Comparison of ENCODE assay signal across 30 mouse cellular contexts in the genomic region with DNA sequence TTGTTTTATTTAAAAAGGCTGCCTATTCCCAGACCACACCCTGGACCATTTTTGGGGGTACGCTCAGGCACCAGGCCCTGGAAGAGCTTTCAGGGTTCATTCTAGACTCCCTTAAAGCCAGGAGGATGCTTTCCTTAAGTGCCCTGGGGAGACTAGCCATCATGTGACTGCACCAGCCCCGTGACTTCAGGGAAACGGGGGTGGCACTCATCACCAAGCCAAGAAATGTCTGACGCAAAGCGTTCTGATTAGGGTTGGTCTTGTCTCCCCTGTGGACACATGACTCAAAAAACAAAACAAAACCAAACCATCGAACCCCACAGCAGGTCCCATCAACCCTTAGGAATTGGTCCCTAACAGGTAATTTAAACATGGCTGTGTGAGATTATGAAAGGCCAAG. TPM values are rescaled to one million over a fixed set of nuclear protein-coding genes. Genes with fewer than 3 reads are reported as not detected.
DNase-seq lines count a peak whose midpoint lies in the region; ATAC-seq and TF ChIP-seq lines count a peak whose summit lies in the region.
"Had no signal": no experiment of that assay in that cellular context is flagged by ENCODE, and none has a peak within 500 bp of the region (broad histone marks: within the 10 kb centered on the region; RNA-seq: fewer than 3 reads in every experiment).

No protein-coding gene starts in this region.

- no peaks in the 10 kb centered on the region for H3K27me3 ChIP-seq in midbrain, postnatal 0 days (ENCODE audit: insufficient read depth, low read length)
- H3K27me3 ChIP-seq in midbrain, embryonic 14.5 days (ENCODE audit: control insufficient read depth, insufficient read depth, low read length), result no peaks in the 10 kb centered on the region
- H3K27me3 ChIP-seq: embryonic facial prominence, embryonic 12.5 days; hindbrain, embryonic 13.5 days; neural tube, embryonic 13.5 days had no signal

- no peak for TF ChIP-seq CTCF in midbrain, postnatal 0 days (IDR thresholded peaks at IDR 0.05)
- no peak for TF ChIP-seq CTCF in left cerebral cortex, adult 2 months (IDR thresholded peaks at IDR 0.05)

- H3K4me2 ChIP-seq in midbrain, postnatal 0 days (ENCODE audit: low read depth, low read length, poor library complexity, severe bottlenecking), result no peak overlapping the region
- no peak overlapping the region for H3K4me2 ChIP-seq in midbrain, embryonic 14.5 days (ENCODE audit: low read length)
- H3K4me2 ChIP-seq: embryonic facial prominence, embryonic 12.5 days; hindbrain, embryonic 13.5 days; neural tube, embryonic 13.5 days had no signal

- peaks cover 8% of the 10 kb centered on the region for H3K36me3 ChIP-seq in midbrain, postnatal 0 days (ENCODE audit: insufficient read depth, low read length)
- H3K36me3 ChIP-seq in midbrain, embryonic 14.5 days (ENCODE audit: control insufficient read depth, insufficient read depth, low read length), result peaks cover 26% of the 10 kb centered on the region; the same call in 1 of the 2 replicates

- H3K4me3 ChIP-seq in midbrain, postnatal 0 days (ENCODE audit: low read depth, low read length), result no peak overlapping the region
- H3K4me3 ChIP-seq in midbrain, embryonic 14.5 days (replicated peaks; ENCODE audit: low read depth, low read length), result no peak overlapping the region
- no peak overlapping the region for H3K4me3 ChIP-seq in left cerebral cortex, adult 2 months
- H3K4me3 ChIP-seq: embryonic facial prominence, embryonic 12.5 days; erythroblast, embryonic 14.5 days; hindbrain, embryonic 13.5 days; neural tube, embryonic 13.5 days had no signal

- no peak overlapping the region for H3K9ac ChIP-seq in midbrain, postnatal 0 days (replicated peaks; ENCODE audit: low read length, poor library complexity, severe bottlenecking)
- no peak overlapping the region for H3K9ac ChIP-seq in midbrain, embryonic 14.5 days (replicated peaks; ENCODE audit: low read length)
- H3K9ac ChIP-seq: embryonic facial prominence, embryonic 12.5 days; hindbrain, embryonic 13.5 days; liver, embryonic 14.5 days; neural tube, embryonic 13.5 days had no signal

- 0 out of 2 replicates have a peak, but pooled peaks have one; percentile 13 for ATAC-seq in frontal cortex, adult (ENCODE audit: low TSS enrichment)
- ATAC-seq in midbrain, postnatal 0 days (ENCODE audit: low FRiP score), result no peak
- no peak for ATAC-seq in midbrain, embryonic 14.5 days (ENCODE audit: low FRiP score, low TSS enrichment)
- ATAC-seq: forebrain, embryonic 16.5 days had no signal

- H3K4me1 ChIP-seq in midbrain, postnatal 0 days (ENCODE audit: insufficient read depth, low read length), result no peaks in the 10 kb centered on the region
- H3K4me1 ChIP-seq in midbrain, embryonic 14.5 days (ENCODE audit: control insufficient read depth, insufficient read depth, low read length), result peaks cover 4% of the 10 kb centered on the region; the same call in 1 of the 2 replicates

- 0 out of 2 replicates have a peak overlapping the region, but pooled peaks have one; percentile 6 for H3K27ac ChIP-seq in midbrain, postnatal 0 days (ENCODE audit: low read depth, low read length)
- H3K27ac ChIP-seq in midbrain, embryonic 14.5 days (replicated peaks; ENCODE audit: low read depth, low read length), result no peak overlapping the region
- no peak overlapping the region for H3K27ac ChIP-seq in left cerebral cortex, adult 2 months
- H3K27ac ChIP-seq: kidney, postnatal 0 days; liver, embryonic 14.5 days had no signal

- WGBS in midbrain, postnatal 0 days, result 83% methylated on average over 6 of the region's 6 CpGs
- WGBS in midbrain, embryonic 14.5 days, result 86% methylated on average over 6 of the region's 6 CpGs

- intact Hi-C loops in heart, postnatal 14 days (cut with DNase I), result no loop called here
- intact Hi-C loops in left cerebral cortex, adult 2 months (cut with DNase I), result no loop called here

- no peak for DNase-seq in frontal cortex, postnatal 10 days (ENCODE audit: low spot score in 2 of 2)
- peak; percentile 53 for DNase-seq in heart, adult 8-10 months (ENCODE audit: low spot score)
- DNase-seq in heart, postnatal 14 days, result no peak
- no peak for DNase-seq in midbrain, postnatal 0 days (ENCODE audit: low spot score)
- no peak for DNase-seq in midbrain, embryonic 14.5 days
- DNase-seq in left cerebral cortex, adult 2 months (ENCODE audit: extremely low spot score in 1 of 2, low spot score in 2 of 2), result no peak
- DNase-seq: adrenal gland, postnatal 25 days; cerebellum, adult 9-10 months; cerebellum, postnatal 36 days; gastrocnemius, postnatal 14 days; kidney, adult 8-10 months; kidney, postnatal 4 days; layer of hippocampus, adult 9-11 months; liver; lung, adult 2 months; lung, postnatal 10 days; right cerebral cortex, postnatal 4 days had no signal

- H3K9me3 ChIP-seq in midbrain, postnatal 0 days (ENCODE audit: low read length), result no peaks in the 10 kb centered on the region
- H3K9me3 ChIP-seq in midbrain, embryonic 14.5 days (ENCODE audit: control insufficient read depth, low read length), result no peaks in the 10 kb centered on the region
- H3K9me3 ChIP-seq: embryonic facial prominence, embryonic 12.5 days; hindbrain, embryonic 13.5 days; neural tube, embryonic 13.5 days had no signal

RNA-seq across cellular contexts. Expression of a gene that starts 13.4 kb away (rescaled TPM):
- 100 to 1,000 TPM; 113 to 133 (median 117) TPM for total RNA-seq in heart, adult 8-10 months (2022)
- 100 to 1,000 TPM; 101 to 103 TPM for total RNA-seq in heart, postnatal 14 days (2021)
- total RNA-seq in midbrain, postnatal 0 days (2014; rRNA removed), result 40.0 and 41.7 TPM in 2 replicates
- polyA plus RNA-seq in midbrain, postnatal 0 days (2015; fragmentation: Nextera tagmentation; extraction: Ambion mirVana), result 6.7 and 6.9 TPM in 2 replicates
- polyA plus RNA-seq in midbrain, embryonic 14.5 days (2014; fragmentation: Nextera tagmentation; extraction: Ambion mirVana), result 5.1 and 8.4 TPM in 2 replicates
- total RNA-seq in left cerebral cortex, adult 2 months (2021), result 10 to 100 TPM; 90.1 to 94.2 TPM

RNA-seq across cellular contexts. Expression of a gene that starts 27.7 kb away (rescaled TPM):
- total RNA-seq in heart, adult 8-10 months (2022), result 100 to 1,000 TPM; 124 to 157 (median 144) TPM
- 100 to 1,000 TPM; 121 TPM for total RNA-seq in heart, postnatal 14 days (2021)
- total RNA-seq in midbrain, postnatal 0 days (2014; rRNA removed), result 7.4 and 10.6 TPM in 2 replicates
- polyA plus RNA-seq in midbrain, postnatal 0 days (2015; fragmentation: Nextera tagmentation; extraction: Ambion mirVana), result 2.0 and 2.1 TPM in 2 replicates
- 0.11 TPM in 1 of 2 replicates, not detected in the other for polyA plus RNA-seq in midbrain, embryonic 14.5 days (2014; fragmentation: Nextera tagmentation; extraction: Ambion mirVana)
- 1 to 10 TPM; 3.2 TPM for total RNA-seq in left cerebral cortex, adult 2 months (2021)
- total RNA-seq: MEL had no signal
- polyA plus RNA-seq: embryonic facial prominence, embryonic 12.5 days; erythroblast, embryonic 14.5 days; forebrain, embryonic 11.5 days; limb, embryonic 11.5 days had no signal

RNA-seq across cellular contexts. Expression of a gene that starts 32.9 kb away (rescaled TPM):
- 10 to 100 TPM; 15.0 to 19.3 (median 16.5) TPM for total RNA-seq in heart, adult 8-10 months (2022)
- total RNA-seq in heart, postnatal 14 days (2021), result 10 to 100 TPM; 30.1 to 35.4 TPM
- total RNA-seq in midbrain, postnatal 0 days (2014; rRNA removed), result 0.33 and 1.4 TPM in 2 replicates
- 0.68 and 0.85 TPM in 2 replicates for polyA plus RNA-seq in midbrain, postnatal 0 days (2015; fragmentation: Nextera tagmentation; extraction: Ambion mirVana)
- 0.08 and 0.16 TPM in 2 replicates for polyA plus RNA-seq in midbrain, embryonic 14.5 days (2014; fragmentation: Nextera tagmentation; extraction: Ambion mirVana)
- total RNA-seq in left cerebral cortex, adult 2 months (2021), result 1 to 10 TPM in 1 of 2 experiments, under 1 TPM in 1; 0.30 to 1.1 TPM
- total RNA-seq: MEL had no signal

RNA-seq across cellular contexts. Expression of a gene that starts 34.1 kb away (rescaled TPM):
- 1 to 10 TPM in 2 of 4 experiments, not detected in 2; 1.2 to 4.0 TPM for total RNA-seq in heart, adult 8-10 months (2022)
- not detected for total RNA-seq in heart, postnatal 14 days (2021)
- 2.7 and 12.7 TPM in 2 replicates for total RNA-seq in midbrain, postnatal 0 days (2014; rRNA removed)
- polyA plus RNA-seq in midbrain, postnatal 0 days (2015; fragmentation: Nextera tagmentation; extraction: Ambion mirVana), result not detected in 2 replicates
- not detected in 2 replicates for polyA plus RNA-seq in midbrain, embryonic 14.5 days (2014; fragmentation: Nextera tagmentation; extraction: Ambion mirVana)
- total RNA-seq in left cerebral cortex, adult 2 months (2021), result 1 to 10 TPM; 1.1 to 1.2 TPM
- total RNA-seq: adrenal gland, postnatal 25 days; left cerebral cortex, postnatal 14 days had no signal
- polyA plus RNA-seq: embryonic facial prominence, embryonic 12.5 days; intestine, embryonic 16.5 days; kidney, postnatal 0 days; neural tube, embryonic 13.5 days had no signal

RNA-seq across cellular contexts. Expression of a gene that starts 45.4 kb away (rescaled TPM):
- 100 to 1,000 TPM; 221 to 281 (median 251) TPM for total RNA-seq in heart, adult 8-10 months (2022)
- total RNA-seq in heart, postnatal 14 days (2021), result 100 to 1,000 TPM; 299 to 338 TPM
- 24.0 and 26.2 TPM in 2 replicates for total RNA-seq in midbrain, postnatal 0 days (2014; rRNA removed)
- 23.1 and 24.1 TPM in 2 replicates for polyA plus RNA-seq in midbrain, postnatal 0 days (2015; fragmentation: Nextera tagmentation; extraction: Ambion mirVana)
- polyA plus RNA-seq in midbrain, embryonic 14.5 days (2014; fragmentation: Nextera tagmentation; extraction: Ambion mirVana), result 32.6 and 34.2 TPM in 2 replicates
- total RNA-seq in left cerebral cortex, adult 2 months (2021), result 1 to 10 TPM in 1 of 2 experiments, under 1 TPM in 1; 0.75 to 1.1 TPM
- total RNA-seq: MEL had no signal

Comparison
In these comparisons a context has a peak if more than half of its experiments do, and no peak if none do; other contexts are left out.
1. RNA of a gene that starts 27.7 kb away (total RNA-seq): 124 to 157 TPM in heart, adult 8-10 months and 121 TPM in heart, postnatal 14 days; 7.4 to 10.6 TPM in midbrain, postnatal 0 days and 3.2 TPM in left cerebral cortex, adult 2 months; every median in the first group is over 10 times any median in the second.